Mouse (Mus musculus) testis, postnatal 10 days (tissue): ENCODE measurements around the gene Sez6.

ENCODE experiments used
- DNase-seq: peaks from one replicate; pipeline ENCODE4 v3.0.0; 2021; ENCODE audit warnings: low spot score

Gene Sez6

DNA sequence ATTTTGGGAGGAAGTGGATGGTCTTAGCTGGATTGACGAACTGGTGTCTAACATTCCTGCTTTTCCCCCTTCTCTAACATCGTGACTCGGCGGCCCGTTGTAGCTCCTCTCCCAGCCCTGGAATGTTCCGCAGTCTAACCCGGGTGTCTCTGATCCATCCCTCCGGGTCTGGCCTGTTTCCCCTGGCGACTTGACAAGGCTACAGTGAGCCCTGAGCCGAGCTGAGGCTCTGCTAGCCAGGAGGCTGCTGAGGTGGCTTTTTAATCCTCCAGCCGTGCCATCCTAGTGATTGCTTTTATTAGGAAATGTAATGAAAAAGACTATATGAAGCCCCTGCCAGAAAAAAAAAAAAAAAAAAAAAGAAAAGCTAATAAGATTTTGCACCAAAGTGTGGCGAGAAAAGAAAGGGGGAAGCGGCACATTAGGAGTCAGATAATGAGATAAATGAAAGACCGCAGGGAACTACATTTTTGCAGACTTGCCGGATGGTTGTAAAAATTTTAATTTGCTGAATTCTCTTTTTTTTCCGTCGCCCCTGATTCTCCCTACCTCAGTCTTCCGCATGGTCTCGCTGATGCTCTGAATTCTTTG lies 24.4 kb upstream of the Sez6 start:
- no peak for DNase-seq

- DNase-seq = no peak
Observed at GRCm38 (mm10) chr11:77906747-77907174, 23.8 kb upstream of the Sez6 start.

GRCm38 (mm10) chr11:77908468-77908867 lies 22.1 kb upstream of the Sez6 start:
- DNase-seq = no peak

- DNase-seq = no peak
Observed at GRCm38 (mm10) chr11:77909376-77909775, 21.2 kb upstream of the Sez6 start.

DNA sequence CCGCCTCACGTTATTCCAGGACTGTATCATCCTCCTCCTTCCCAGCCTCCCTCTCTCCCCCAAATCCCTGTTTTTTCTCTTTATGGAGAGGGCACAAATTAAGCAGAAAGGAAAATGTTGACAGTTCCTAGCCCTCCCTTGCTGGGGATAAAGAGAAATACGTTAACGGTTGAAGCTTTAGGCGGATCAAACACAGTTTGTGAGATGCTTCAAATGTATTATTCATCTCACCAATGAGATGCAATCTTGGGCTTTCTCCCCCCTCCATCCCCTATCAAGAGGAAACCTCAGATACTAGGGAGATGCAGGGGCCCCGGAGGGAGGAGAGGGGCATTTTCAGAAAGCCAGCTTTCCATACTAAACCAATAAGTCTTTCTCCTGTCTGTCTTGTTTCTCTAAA lies 20.8 kb upstream of the Sez6 start:
- DNase-seq = no peak

DNA sequence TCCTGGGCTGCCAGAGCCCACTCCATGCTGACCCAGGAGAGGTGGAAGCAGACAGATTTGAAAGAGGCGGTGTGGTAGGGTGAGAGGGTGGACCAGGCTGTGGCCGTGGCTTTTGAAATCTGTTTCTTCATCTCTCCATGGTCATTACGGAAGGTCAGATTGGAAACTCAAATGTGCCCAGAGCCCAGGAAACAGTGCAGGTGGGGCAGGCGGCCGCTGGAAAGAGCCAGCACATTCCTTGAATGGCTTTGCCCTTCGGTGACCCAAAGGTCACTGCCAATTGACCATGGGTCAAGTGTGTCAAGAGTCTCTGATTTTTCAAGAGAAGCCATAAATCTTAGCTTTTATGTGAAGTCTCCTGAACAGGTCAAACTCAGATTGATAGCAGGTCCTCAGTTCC lies 17.1 kb upstream of the Sez6 start:
- no peak for DNase-seq

GRCm38 (mm10) chr11:77914598-77915260 lies 15.9 kb upstream of the Sez6 start:
- no peak for DNase-seq

- no peak for DNase-seq
Observed at GRCm38 (mm10) chr11:77916741-77917140, 13.9 kb upstream of the Sez6 start.

DNA sequence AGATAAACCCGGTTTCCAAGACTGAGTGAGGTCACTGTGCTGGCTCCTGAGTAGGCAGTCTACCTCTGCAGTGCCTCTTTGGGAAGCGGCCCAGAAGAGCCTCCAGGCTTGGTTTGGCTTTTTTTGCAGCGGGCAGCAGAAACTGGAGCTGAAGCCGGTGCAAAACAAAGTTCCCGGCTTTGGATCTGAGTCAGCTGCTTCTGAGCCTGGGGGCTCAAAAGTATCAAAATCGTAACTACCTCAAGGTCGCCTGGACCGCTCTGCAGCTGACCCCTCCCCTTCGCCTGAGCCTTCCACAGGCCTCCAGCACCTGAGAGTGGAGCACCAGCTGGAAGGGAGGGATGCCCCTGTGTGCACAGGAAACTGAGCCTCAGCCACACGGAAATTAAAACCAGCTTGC lies 13.4 kb upstream of the Sez6 start:
- no peak for DNase-seq

DNA sequence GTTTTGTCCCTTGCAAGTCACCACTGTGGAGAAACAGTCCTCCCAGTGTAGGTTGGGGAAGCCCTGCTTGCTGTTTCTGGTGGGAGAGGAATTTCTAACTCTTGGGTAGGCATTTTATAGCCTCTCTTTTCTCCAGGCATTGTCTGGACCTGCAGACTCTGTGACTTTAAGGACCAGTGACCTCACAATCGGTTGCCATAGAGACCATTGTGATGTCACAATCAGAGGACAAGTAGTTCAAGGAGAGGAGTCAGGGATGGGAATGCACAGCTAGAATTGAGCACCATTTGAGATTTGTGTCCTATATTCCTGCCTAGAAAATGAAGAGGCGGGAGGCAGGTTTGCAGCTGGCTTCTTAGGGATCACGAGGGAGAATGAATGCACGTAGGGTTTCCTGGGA lies 7.3 kb upstream of the Sez6 start:
- DNase-seq = no peak

DNA sequence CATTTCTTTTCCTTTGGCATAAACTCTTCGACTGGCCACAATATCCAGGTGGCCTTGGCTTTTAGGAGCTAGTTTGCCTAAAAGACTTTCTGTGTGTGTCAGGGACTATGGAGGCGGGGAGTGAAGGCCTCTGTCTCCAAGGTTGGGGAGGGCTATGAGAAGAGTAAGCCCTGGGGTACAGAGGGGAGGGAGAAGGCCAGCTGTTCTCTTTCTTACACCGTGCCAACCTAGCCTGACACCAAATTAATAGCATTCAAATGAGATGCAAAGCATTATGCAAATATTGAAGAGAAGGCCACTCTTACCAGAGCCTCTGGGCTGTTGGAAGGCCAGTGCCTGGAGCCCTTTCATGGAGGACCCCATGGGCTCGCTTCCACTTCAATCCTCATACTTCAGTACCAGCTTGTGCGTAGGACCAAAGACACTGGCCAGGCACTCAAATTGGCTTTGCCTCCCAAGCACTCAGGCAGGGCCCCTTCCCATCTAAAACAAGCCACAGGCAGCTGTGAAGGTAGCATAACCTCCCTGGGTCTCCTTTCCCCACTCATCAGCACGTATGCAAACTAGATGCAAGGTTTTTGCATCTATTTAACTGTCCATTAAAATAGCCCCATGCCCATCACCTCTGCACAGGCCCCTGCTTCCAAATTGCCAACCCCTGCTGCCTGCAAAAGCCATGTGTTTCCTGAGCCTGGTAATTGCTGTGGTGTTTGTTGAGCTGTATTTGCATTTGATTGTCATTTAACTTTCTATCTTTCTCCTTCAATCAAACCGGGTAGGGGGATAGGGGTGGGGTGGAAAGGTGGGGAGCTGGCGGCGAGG lies 4.6 kb upstream of the Sez6 start:
- no peak for DNase-seq

- no peak for DNase-seq
Observed at GRCm38 (mm10) chr11:77926666-77927065, 3.9 kb upstream of the Sez6 start.

GRCm38 (mm10) chr11:77927837-77928236 lies 2.8 kb upstream of the Sez6 start:
- DNase-seq = no peak

GRCm38 (mm10) chr11:77931541-77932433 lies 1.2 kb downstream of the Sez6 start:
- no peak for DNase-seq

DNA sequence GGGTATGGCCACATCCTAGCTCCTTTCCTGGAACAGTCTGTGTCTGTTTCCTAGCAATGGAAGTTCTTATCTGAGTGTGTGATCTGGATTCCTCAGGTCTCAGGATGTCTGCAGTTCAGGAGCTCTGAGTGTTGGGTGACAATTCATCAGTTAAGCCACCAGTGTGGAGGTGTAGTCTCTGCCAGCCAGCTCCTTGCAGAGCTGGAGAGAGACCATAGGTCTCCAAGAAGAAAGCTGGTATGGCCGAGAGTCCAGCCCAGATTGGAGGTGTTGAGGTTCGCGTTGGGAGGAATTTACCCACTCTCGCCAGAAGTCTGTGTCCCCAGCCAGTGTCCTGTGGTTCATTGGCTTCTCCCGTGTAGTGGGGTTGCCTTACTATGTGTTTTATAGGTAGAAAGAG lies 2.0 kb downstream of the Sez6 start:
- DNase-seq = no peak

DNA sequence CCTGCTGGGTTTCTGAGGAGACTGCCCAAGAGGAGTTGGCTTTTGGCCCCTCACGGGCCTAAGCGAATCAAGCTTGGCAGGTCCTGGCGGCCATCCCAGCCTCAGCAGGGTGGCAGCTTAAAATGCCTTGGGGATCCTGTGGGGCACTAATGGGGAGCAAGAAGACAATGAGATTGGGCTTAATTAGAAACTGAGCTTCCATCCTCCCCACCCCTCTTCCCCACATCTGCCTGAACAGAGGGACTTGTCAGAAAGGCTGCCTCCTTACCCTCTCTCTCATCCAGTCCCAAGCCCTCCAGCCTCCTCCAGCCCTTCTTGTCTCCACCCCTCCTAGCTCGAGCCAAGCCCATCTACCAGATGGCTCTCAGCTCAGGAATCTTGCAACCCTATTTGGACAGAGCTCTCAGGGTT lies 3.5 kb downstream of the Sez6 start:
- DNase-seq = no peak

DNA sequence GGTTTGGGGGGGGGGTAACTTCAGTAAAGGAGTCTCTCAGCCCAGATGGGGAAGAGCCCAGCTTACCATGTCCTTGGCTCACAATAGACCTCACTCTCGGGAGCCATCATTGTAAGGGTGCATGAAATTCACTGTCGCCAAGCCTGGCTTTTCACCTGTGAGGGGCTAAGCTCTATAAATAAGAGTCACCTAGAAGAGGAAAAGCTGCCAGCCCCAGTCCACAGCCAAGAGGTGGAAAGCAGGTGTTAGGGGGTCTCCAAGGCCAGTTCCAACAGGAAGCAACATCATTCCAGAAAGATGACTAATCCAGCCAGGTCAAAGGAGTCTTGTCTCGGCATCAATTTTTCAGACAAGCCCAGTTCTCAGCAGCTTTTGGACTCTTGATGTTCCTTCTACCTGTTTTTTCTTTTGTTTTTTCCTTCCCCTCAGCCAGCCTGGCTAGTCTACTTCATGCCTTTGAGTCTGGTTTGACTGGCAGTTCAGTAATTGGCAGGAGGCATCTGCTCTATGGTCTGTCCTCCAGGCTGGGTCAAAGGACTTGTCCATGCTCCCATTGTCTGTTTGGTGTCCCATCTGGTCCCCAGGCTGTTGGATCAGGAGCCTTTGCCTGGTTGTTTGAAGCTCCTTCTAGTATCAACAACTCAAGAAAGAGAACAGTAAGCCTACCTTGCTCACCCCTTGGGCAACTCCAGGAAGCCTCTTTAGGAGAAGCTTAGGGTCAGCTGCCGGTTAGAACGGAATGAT lies 4.1 kb downstream of the Sez6 start:
- DNase-seq = no peak

- no peak for DNase-seq
Observed at GRCm38 (mm10) chr11:77936846-77937245, 6.2 kb downstream of the Sez6 start.

DNA sequence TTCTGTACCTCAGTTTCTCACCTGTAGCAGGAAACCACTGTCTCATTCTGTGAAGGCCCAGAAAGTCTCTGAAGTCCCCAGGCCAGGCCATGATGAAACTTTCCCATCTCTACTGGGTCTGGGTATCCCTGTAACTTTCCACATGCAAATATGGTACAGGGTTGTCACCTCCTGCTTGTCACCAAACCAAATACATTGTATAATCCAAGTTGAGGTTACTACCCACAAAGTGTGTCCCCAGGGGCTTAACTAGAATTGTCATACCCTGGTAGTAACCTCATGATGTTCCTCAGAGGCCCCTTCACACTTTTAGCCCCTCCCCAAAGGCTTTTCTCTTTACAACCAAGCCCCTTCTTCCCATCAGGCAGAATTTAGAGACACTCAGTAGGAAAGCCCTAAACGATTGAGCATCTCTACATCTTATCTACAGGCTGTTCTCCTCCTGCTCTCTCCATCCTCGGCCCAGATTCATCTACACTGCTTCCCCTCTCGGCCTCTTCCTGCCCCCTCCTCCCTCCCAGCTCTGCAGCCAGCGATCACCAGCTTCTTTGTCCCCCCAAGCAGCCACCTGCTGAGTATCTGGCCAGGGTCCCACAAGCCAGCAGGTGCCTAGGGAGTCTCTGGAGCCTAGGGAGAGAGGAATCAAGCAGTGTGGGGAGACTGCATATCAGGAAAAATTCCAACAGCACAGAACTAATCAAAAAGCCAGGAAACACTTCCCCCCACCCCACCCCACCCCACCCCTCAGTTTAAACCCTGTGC lies 7.2 kb downstream of the Sez6 start:
- DNase-seq = no peak

DNA sequence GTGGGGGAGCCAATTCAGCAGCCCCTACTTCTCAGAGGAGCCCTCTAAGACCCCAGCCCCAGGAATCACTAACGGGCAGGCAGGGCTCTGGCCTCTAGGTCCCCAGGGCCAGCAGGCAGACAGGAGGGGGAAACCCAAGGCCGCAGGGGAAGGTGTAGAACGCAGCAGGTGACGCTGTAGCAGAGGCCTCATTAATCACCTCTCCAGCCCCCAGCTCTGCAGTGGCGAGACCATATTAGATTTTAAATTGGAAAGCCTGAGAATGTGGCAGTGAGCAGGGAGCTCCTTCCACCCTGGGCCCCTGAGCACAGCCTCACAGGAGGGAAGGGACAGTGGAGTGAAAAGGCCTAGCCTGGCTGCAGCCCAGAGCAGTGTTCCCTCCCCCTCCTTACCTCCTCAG lies 11.6 kb downstream of the Sez6 start:
- no peak for DNase-seq

GRCm38 (mm10) chr11:77947860-77948259 lies 17.3 kb downstream of the Sez6 start:
- DNase-seq = no peak
